In the genomic region with DNA sequence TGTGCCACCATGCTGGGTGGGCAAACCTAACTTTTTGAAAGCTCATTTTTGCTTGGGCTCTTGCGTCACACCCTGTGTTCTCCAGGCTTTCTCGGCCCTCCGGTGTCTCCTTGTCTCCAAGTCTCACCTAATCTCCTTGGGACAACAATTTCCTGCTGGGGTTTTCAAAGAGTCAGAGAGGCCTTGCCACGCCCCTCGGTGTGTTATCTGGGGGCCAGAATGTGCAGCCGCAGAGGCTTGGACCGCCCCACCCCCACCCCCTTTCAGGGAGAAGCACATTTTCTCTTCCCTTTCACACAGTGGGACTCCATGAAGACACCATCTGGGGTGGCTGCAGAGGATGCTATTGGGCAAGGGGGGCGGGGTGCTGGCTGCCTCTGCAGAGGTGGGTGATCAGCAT, we compare ENCODE assay signal across 10 mouse cellular contexts.
DNase-seq lines count a peak whose midpoint lies in the region; ATAC-seq and TF ChIP-seq lines count a peak whose summit lies in the region.
"Had no signal": no experiment of that assay in that cellular context is flagged by ENCODE, and none has a peak within 500 bp of the region (broad histone marks: within the 10 kb centered on the region; RNA-seq: fewer than 3 reads in every experiment).

No protein-coding gene starts in this region.

- no peaks in the 10 kb centered on the region for H3K27me3 ChIP-seq in kidney, embryonic 14.5 days (ENCODE audit: control insufficient read depth, insufficient read depth, low read length)
- no peaks in the 10 kb centered on the region for H3K27me3 ChIP-seq in heart, embryonic 15.5 days
- H3K27me3 ChIP-seq: midbrain, embryonic 12.5 days; Patski had no signal

- no peak for TF ChIP-seq POLR2A in bone marrow, adult 2 months (IDR thresholded peaks at IDR 0.05; ENCODE audit: borderline replicate concordance, control insufficient read depth, low read depth, low read length)

- H3K36me3 ChIP-seq in kidney, embryonic 14.5 days (ENCODE audit: control insufficient read depth, insufficient read depth, low read length): no peaks in the 10 kb centered on the region
- no peaks in the 10 kb centered on the region for H3K36me3 ChIP-seq in heart, embryonic 15.5 days
- H3K36me3 ChIP-seq: midbrain, embryonic 12.5 days had no signal

- H3K4me3 ChIP-seq in kidney, embryonic 14.5 days (ENCODE audit: low read length): no peak overlapping the region
- H3K4me3 ChIP-seq in bone marrow, adult 2 months (replicated peaks; ENCODE audit: control insufficient read depth, low read depth, low read length): peak overlapping the region; percentile 22
- H3K4me3 ChIP-seq in heart, embryonic 15.5 days: no peak overlapping the region
- H3K4me3 ChIP-seq: midbrain, embryonic 12.5 days had no signal

- 13% methylated on average over 8 of the region's 8 CpGs for WGBS in kidney, embryonic 14.5 days
- WGBS in bone marrow, adult 2 months: 6% methylated on average over 8 of the region's 8 CpGs
- 19% methylated on average over 8 of the region's 8 CpGs for WGBS in heart, embryonic 15.5 days

- no peak; the same call in 1 of the 2 replicates for ATAC-seq in kidney, embryonic 14.5 days (ENCODE audit: low FRiP score, low TSS enrichment)
- no peak; the same call in 1 of the 2 replicates for ATAC-seq in heart, embryonic 15.5 days (replicated peaks; ENCODE audit: insufficient number of reproducible peaks, insufficient read depth, low FRiP score, low read depth)
- peak; percentile 84 for ATAC-seq in megakaryocyte progenitor cell, adult 5-6 weeks (replicated peaks; ENCODE audit: poor library complexity)
- ATAC-seq: Patski had no signal

- H3K9ac ChIP-seq in kidney, embryonic 14.5 days (ENCODE audit: low read depth, low read length): 0 out of 2 replicates have a peak overlapping the region, but pooled peaks have one; percentile 20
- H3K9ac ChIP-seq in heart, embryonic 15.5 days: no peak overlapping the region
- H3K9ac ChIP-seq: midbrain, embryonic 12.5 days had no signal

- no peak for DNase-seq in kidney, adult 9 months
- no peak for DNase-seq in adrenal gland, postnatal 4 days (ENCODE audit: low spot score in 2 of 2)
- no peak for DNase-seq in urinary bladder, adult 18-20 months (ENCODE audit: low spot score in 2 of 2)
- no peak for DNase-seq in layer of hippocampus, adult 9-11 months

- H3K4me1 ChIP-seq in kidney, embryonic 14.5 days (ENCODE audit: control insufficient read depth, insufficient read depth, low read length): peaks cover 7% of the 10 kb centered on the region
- H3K4me1 ChIP-seq in bone marrow, adult 2 months (ENCODE audit: control insufficient read depth, insufficient read depth, low read length): peaks cover 13% of the 10 kb centered on the region
- peaks cover 12% of the 10 kb centered on the region for H3K4me1 ChIP-seq in heart, embryonic 15.5 days (replicated peaks)

- H3K27ac ChIP-seq in kidney, embryonic 14.5 days (ENCODE audit: low read depth, low read length): no peak overlapping the region
- peak overlapping the region; percentile 60 for H3K27ac ChIP-seq in bone marrow, adult 2 months (ENCODE audit: control insufficient read depth, insufficient read depth, low read depth, low read length, poor library complexity)
- H3K27ac ChIP-seq in heart, embryonic 15.5 days: no peak overlapping the region
- H3K27ac ChIP-seq: midbrain, embryonic 12.5 days had no signal

- no peak for TF ChIP-seq CTCF in bone marrow, adult 2 months (IDR thresholded peaks at IDR 0.05; ENCODE audit: control insufficient read depth, insufficient read depth, low read length)

- no peak overlapping the region for H3K4me2 ChIP-seq in kidney, embryonic 14.5 days (replicated peaks; ENCODE audit: low read depth, low read length)
- H3K4me2 ChIP-seq in heart, embryonic 15.5 days: peak overlapping the region; percentile 26; the same call in 1 of the 2 replicates
- H3K4me2 ChIP-seq: midbrain, embryonic 12.5 days had no signal

- H3K9me3 ChIP-seq in kidney, embryonic 14.5 days (ENCODE audit: control insufficient read depth, low read length): no peaks in the 10 kb centered on the region
- H3K9me3 ChIP-seq in heart, embryonic 15.5 days (replicated peaks): no peaks in the 10 kb centered on the region
- H3K9me3 ChIP-seq: midbrain, embryonic 12.5 days had no signal
